Mouse (Mus musculus) heart, embryonic 10.5 days (tissue): ENCODE data around the gene Mettl22. TPM values are rescaled to one million over a fixed set of nuclear protein-coding genes. Genes with fewer than 3 reads are reported as not detected.
A peak's percentile ranks its signal among the peaks of the same experiment; 100 is the strongest.

Experiments used
- DNase-seq: peaks from one replicate; pipeline ENCODE4 v3.0.0-alpha.2; 2017; ENCODE audit warnings: low spot score
- H3K27ac ChIP-seq: fragments of 300-500 bp; sonication (generic); 2 replicates; pipeline ENCODE4 v1.5.1; 2016; ENCODE audit warnings: mild to moderate bottlenecking
- H3K27me3 ChIP-seq: fragments of 300-500 bp; sonication (generic); 2 replicates; pipeline ENCODE4 v1.6.1; 2016; ENCODE audit warnings: mild to moderate bottlenecking; ENCODE audit not compliant: poor library complexity, insufficient read depth, severe bottlenecking
- H3K36me3 ChIP-seq: fragments of 300-500 bp; sonication (generic); 2 replicates; pipeline ENCODE4 v1.6.1; 2016; ENCODE audit warnings: mild to moderate bottlenecking, moderate library complexity
- H3K4me1 ChIP-seq: fragments of 300-500 bp; sonication (generic); 2 replicates; pipeline ENCODE4 v1.6.1; 2016; ENCODE audit warnings: mild to moderate bottlenecking
- H3K4me3 ChIP-seq: fragments of 300-500 bp; sonication (generic); 2 replicates; pipeline ENCODE4 v1.5.1; 2016; ENCODE audit warnings: mild to moderate bottlenecking, moderate library complexity
- H3K9me3 ChIP-seq: fragments of 300-500 bp; sonication (generic); 2 replicates; pipeline ENCODE4 v1.6.1; 2016; ENCODE audit warnings: mild to moderate bottlenecking, moderate library complexity
- WGBS: fragments of 180-500 bp; shearing (Covaris S2); methylation state at CpG from one replicate; pipeline ENCODE4 v1.1.7; 2016; 5-methylcytosine and 5-hydroxymethylcytosine counted together
- polyA plus RNA-seq: library from polyadenylated mRNA; unstranded; fragments of >200 nt; fragmentation: Nextera tagmentation; extraction: Ambion mirVana; gene quantifications from 2 replicates; pipeline ENCODE4 v1.2.1, GENCODE M21; 2016

The Mettl22 gene
- polyA plus RNA-seq = 38.0 and 54.3 TPM in 2 replicates

GRCm38 (mm10) chr16:8470603-8471481, at the start of gene Mettl22:
TSS of gene Mettl22 (plus strand) at chr16:8470788.
- H3K9me3 ChIP-seq = no peaks in the 10 kb centered on the region

DNA sequence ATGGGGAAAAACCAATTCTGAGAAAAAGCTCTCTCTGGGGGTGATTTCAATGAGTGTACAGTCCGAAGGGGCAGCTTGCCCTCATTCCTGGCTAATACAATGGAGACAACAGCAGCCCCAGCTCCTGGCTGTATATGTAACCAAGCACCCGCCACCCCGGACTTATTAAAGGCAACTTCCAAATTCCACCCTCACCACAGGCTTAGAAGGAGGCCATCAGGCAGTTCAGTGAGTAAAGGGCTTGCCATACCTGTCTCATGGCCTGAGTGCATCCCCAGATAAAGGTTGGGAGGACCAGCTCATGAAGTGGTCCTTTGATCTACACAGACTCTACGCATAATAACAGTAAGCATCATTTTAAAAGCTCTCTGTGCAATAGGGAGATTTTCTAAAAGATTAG, 49.7 kb upstream of the Mettl22 start:
- no peaks in the 10 kb centered on the region for H3K36me3 ChIP-seq
- H3K27me3 ChIP-seq = peaks cover 50% of the 10 kb centered on the region
- H3K4me3 ChIP-seq = no peak overlapping the region
- H3K27ac ChIP-seq = no peak overlapping the region
- peak; percentile 42 for DNase-seq
- 83% methylated on average over 4 of the region's 4 CpGs for whole genome bisulfite sequencing
- peaks cover 11% of the 10 kb centered on the region for H3K4me1 ChIP-seq
- H3K9me3 ChIP-seq = no peaks in the 10 kb centered on the region

More at GRCm38 (mm10) chr16:8470603-8471481, at the start of gene Mettl22:
- peak; percentile 96 for DNase-seq
- Histone ChIP-seq H3K4me3 (peak within 1 kb of the TSS; percentile 84), H3K36me3 (peaks cover 7% of the 10 kb centered on the region; the same call in 1 of the 2 replicates), H3K4me1 (peaks cover 7% of the 10 kb centered on the region; the same call in 1 of the 2 replicates), H3K27me3 (peaks cover 8% of the 10 kb centered on the region; the same call in 1 of the 2 replicates), H3K27ac (peak within 1 kb of the TSS; percentile 95)
- under 1% methylated on average over 48 of the region's 48 CpGs for WGBS

- peaks cover 11% of the 10 kb centered on the region for H3K4me1 ChIP-seq
- WGBS = 45% methylated on average over 7 of the region's 7 CpGs
- H3K27me3 ChIP-seq = peaks cover 73% of the 10 kb centered on the region
- H3K27ac ChIP-seq = no peak overlapping the region
- no peaks in the 10 kb centered on the region for H3K36me3 ChIP-seq
- no peak overlapping the region for H3K4me3 ChIP-seq
- no peaks in the 10 kb centered on the region for H3K9me3 ChIP-seq
- peak; percentile 45 for DNase-seq
These were observed 46.9 kb upstream of the Mettl22 start for GRCm38 (mm10) chr16:8423626-8424114.

DNA sequence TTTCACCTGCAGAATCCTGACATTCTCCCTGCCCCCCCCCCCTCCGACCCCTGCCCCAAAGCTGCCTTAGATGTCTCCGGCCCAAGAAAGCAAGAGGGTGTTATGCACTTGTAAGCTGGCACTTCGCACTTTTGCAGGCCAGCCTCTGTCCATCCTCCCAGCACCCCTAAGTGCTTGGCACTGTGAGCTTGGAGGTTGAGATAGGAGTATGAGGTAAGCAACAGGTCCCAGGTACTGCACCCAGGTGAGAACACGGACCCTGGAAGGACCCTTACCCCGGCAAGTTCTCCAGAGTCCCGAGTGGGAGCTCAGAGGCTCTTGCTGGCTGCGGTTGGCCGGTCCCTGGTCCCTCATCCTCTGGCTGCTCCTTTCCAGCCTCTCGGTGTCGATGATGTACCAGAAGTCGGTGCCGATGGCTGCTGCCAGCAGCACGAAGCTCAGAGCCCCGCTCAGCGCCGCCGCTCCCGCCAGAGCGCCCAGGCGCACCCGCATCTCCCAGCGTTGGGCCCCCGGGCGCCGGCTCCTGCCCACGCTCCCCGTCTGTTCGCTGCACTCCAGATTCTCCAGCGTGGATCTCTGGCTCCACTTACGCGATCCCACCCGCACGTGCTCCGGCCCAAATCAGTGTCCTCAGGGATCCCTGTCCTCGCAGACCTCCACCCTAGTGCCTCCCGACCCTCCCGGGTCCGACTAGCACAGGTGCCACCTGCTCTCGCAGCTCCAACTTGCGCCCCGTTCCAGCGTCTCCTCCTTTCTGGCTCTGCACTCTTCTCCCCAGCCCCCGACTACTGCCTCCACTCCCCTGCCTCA, 46.2 kb upstream of the Mettl22 start:
- peaks cover 73% of the 10 kb centered on the region for H3K27me3 ChIP-seq
- H3K36me3 ChIP-seq = no peaks in the 10 kb centered on the region
- H3K27ac ChIP-seq = no peak overlapping the region
- DNase-seq = peak; percentile 74
- H3K4me3 ChIP-seq = peak overlapping the region; percentile 50
- H3K9me3 ChIP-seq = no peaks in the 10 kb centered on the region
- WGBS = 6% methylated on average over 43 of the region's 43 CpGs
- H3K4me1 ChIP-seq = peaks cover 11% of the 10 kb centered on the region

- Histone ChIP-seq H3K36me3 (no peaks in the 10 kb centered on the region), H3K9me3 (no peaks in the 10 kb centered on the region), H3K27me3 (peaks cover 73% of the 10 kb centered on the region), H3K27ac (no peak within 1 kb of the TSS), H3K4me3 (peak within 1 kb of the TSS; percentile 50), H3K4me1 (peaks cover 11% of the 10 kb centered on the region)
- 1% methylated on average over 16 of the region's 16 CpGs for WGBS
- no peak for DNase-seq
These were observed 45.6 kb upstream of the Mettl22 start, which contains the start of gene Tmem114 for GRCm38 (mm10) chr16:8424971-8425330. TSS of gene Tmem114 (minus strand) at chr16:8425136.

DNA sequence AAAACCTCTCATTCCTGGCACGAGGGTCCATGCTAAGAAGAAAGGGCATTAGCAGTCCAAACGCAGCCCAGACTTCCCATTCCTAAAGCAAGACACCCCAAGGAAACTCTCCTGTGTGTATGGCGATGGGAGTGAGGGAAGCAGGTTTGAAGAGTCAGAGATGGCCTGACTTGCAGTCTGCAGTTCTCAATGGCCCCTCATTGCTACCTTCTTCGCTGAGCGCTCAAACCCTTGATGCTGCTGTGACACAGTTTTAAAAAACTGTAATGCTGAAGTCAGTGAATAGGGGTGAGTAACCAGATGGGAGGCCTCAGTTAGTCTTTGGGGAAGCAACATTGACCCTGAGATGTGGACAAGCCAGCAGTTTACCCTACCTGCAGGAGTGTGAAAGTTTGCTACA, 44.9 kb upstream of the Mettl22 start:
- Histone ChIP-seq H3K4me3 (no peak overlapping the region), H3K9me3 (no peaks in the 10 kb centered on the region), H3K27ac (no peak overlapping the region), H3K27me3 (peaks cover 69% of the 10 kb centered on the region), H3K36me3 (no peaks in the 10 kb centered on the region), H3K4me1 (peaks cover 11% of the 10 kb centered on the region)
- 68% methylated on average over 5 of the region's 5 CpGs for WGBS
- DNase-seq = peak; percentile 57

- WGBS = 76% methylated on average over 4 of the region's 4 CpGs
- H3K4me3 ChIP-seq = no peak overlapping the region
- peak; percentile 51 for DNase-seq
- no peaks in the 10 kb centered on the region for H3K36me3 ChIP-seq
- H3K4me1 ChIP-seq = peaks cover 5% of the 10 kb centered on the region
- peaks cover 36% of the 10 kb centered on the region for H3K27me3 ChIP-seq
- H3K9me3 ChIP-seq = no peaks in the 10 kb centered on the region
- no peak overlapping the region for H3K27ac ChIP-seq
These were observed 41.1 kb upstream of the Mettl22 start for GRCm38 (mm10) chr16:8429531-8429930.

GRCm38 (mm10) chr16:8432616-8433015, 38.0 kb upstream of the Mettl22 start:
- peak; percentile 38 for DNase-seq
- H3K4me1 ChIP-seq = no peaks in the 10 kb centered on the region

DNA sequence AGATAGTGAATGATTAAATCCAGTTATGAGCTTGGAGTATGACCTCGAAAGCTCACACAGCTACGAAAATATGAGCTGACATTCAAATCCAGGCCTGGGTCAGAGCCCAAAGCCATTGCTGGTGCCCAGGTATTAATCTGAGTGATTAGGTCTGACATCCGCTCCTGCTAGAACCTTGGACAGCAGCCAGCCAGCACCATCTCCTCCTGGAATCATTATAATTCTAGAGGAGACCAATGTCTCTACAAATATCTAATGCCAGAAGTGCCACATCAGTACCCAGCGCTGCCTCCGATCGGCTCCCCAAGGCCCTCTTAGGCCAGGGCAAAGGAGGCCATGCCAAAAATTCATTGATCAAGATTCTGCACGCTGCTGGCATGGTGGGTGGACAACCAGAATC, 25.7 kb upstream of the Mettl22 start:
- Histone ChIP-seq H3K9me3 (no peaks in the 10 kb centered on the region), H3K27me3 (no peaks in the 10 kb centered on the region), H3K36me3 (no peaks in the 10 kb centered on the region), H3K4me1 (no peaks in the 10 kb centered on the region), H3K4me3 (no peak overlapping the region), H3K27ac (no peak overlapping the region)
- 77% methylated on average over 7 of the region's 7 CpGs for WGBS
- DNase-seq = peak; percentile 24

More at GRCm38 (mm10) chr16:8432616-8433015, 38.0 kb upstream of the Mettl22 start:
- no peak overlapping the region for H3K27ac ChIP-seq
- no peak overlapping the region for H3K4me3 ChIP-seq
- H3K27me3 ChIP-seq = peaks cover 5% of the 10 kb centered on the region
- no peaks in the 10 kb centered on the region for H3K36me3 ChIP-seq
- H3K9me3 ChIP-seq = no peaks in the 10 kb centered on the region
- WGBS = 79% methylated on average over 3 of the region's 3 CpGs

DNA sequence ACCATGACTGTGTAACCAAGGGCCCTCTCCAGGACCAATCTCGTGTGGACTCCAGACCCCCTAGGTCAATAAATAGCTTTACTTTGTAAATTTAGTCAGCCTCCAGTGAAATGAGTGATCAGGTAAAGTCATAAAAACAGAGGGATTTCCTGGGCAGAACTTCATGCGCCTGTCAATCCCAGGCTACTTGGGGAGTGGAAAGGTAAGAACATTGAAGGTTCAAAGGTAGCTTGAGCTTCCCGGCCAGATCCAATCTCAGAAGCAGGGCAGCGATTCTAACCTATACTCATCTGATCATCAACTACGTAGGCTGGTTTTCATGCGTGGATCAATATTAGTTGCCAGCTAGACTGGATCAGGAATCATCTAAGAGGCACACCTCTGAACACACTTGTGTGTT, 24.3 kb upstream of the Mettl22 start:
- H3K4me3 ChIP-seq = no peak overlapping the region
- H3K27me3 ChIP-seq = no peaks in the 10 kb centered on the region
- peak; percentile 58 for DNase-seq
- no peaks in the 10 kb centered on the region for H3K9me3 ChIP-seq
- 83% methylated on average over 6 of the region's 6 CpGs for WGBS
- no peaks in the 10 kb centered on the region for H3K36me3 ChIP-seq
- no peak overlapping the region for H3K27ac ChIP-seq
- H3K4me1 ChIP-seq = no peaks in the 10 kb centered on the region

- H3K9me3 ChIP-seq = no peaks in the 10 kb centered on the region
- H3K27ac ChIP-seq = no peak overlapping the region
- peaks cover 13% of the 10 kb centered on the region for H3K27me3 ChIP-seq
- 95% methylated on average over 2 of the region's 2 CpGs for WGBS
- H3K4me3 ChIP-seq = no peak overlapping the region
- H3K36me3 ChIP-seq = no peaks in the 10 kb centered on the region
- no peaks in the 10 kb centered on the region for H3K4me1 ChIP-seq
- DNase-seq = no peak
These were observed 17.3 kb upstream of the Mettl22 start for GRCm38 (mm10) chr16:8453301-8453700.

- WGBS = 20% methylated on average over 2 of the region's 2 CpGs
- no peaks in the 10 kb centered on the region for H3K4me1 ChIP-seq
- H3K27ac ChIP-seq = no peak overlapping the region
- H3K27me3 ChIP-seq = peaks cover 13% of the 10 kb centered on the region
- no peaks in the 10 kb centered on the region for H3K9me3 ChIP-seq
- peak; percentile 51 for DNase-seq
- no peak overlapping the region for H3K4me3 ChIP-seq
- H3K36me3 ChIP-seq = no peaks in the 10 kb centered on the region
These were observed 15.4 kb upstream of the Mettl22 start for GRCm38 (mm10) chr16:8455221-8455620.

GRCm38 (mm10) chr16:8458391-8458790, 12.2 kb upstream of the Mettl22 start:
- Histone ChIP-seq H3K4me1 (no peaks in the 10 kb centered on the region), H3K9me3 (no peaks in the 10 kb centered on the region), H3K36me3 (no peaks in the 10 kb centered on the region), H3K27me3 (peaks cover 8% of the 10 kb centered on the region), H3K4me3 (no peak overlapping the region), H3K27ac (no peak overlapping the region)
- WGBS = 88% methylated on average over 4 of the region's 4 CpGs
- peak; percentile 61 for DNase-seq
